In genomic region chr2:165852453-165852852, GRCm38 (mm10) we compare ENCODE assay signal across 9 mouse cellular contexts. TPM values are rescaled to one million over a fixed set of nuclear protein-coding genes. Genes with fewer than 3 reads are reported as not detected.
A peak's percentile ranks its signal among the peaks of the same experiment; 100 is the strongest.
DNase-seq lines count a peak whose midpoint lies in the region; ATAC-seq and TF ChIP-seq lines count a peak whose summit lies in the region.
"Had no signal": no experiment of that assay in that cellular context is flagged by ENCODE, and none has a peak within 500 bp of the region (broad histone marks: within the 10 kb centered on the region; RNA-seq: fewer than 3 reads in every experiment).

No protein-coding gene starts in this region.

- 80% methylated on average over 11 of the region's 11 CpGs for WGBS in embryonic facial prominence, embryonic 14.5 days
- WGBS in kidney, embryonic 15.5 days = 81% methylated on average over 11 of the region's 11 CpGs

- no peak overlapping the region for H3K4me3 ChIP-seq in left cerebral cortex, adult 2 months
- H3K4me3 ChIP-seq in embryonic facial prominence, embryonic 14.5 days (ENCODE audit: low read depth, low read length) = no peak overlapping the region
- H3K4me3 ChIP-seq in kidney, embryonic 15.5 days (replicated peaks) = no peak overlapping the region

- H3K27me3 ChIP-seq in embryonic facial prominence, embryonic 14.5 days (replicated peaks; ENCODE audit: control insufficient read depth, insufficient read depth, low read length) = no peaks in the 10 kb centered on the region
- no peaks in the 10 kb centered on the region for H3K27me3 ChIP-seq in kidney, embryonic 15.5 days
- H3K27me3 ChIP-seq: Patski had no signal

- no peak overlapping the region for H3K4me2 ChIP-seq in embryonic facial prominence, embryonic 14.5 days (ENCODE audit: low read depth, low read length)
- H3K4me2 ChIP-seq in kidney, embryonic 15.5 days = no peak overlapping the region

- no peak for DNase-seq in left cerebral cortex, adult 2 months (ENCODE audit: extremely low spot score in 1 of 2, low spot score in 2 of 2)
- DNase-seq in left cerebral cortex, postnatal 14 days (ENCODE audit: low spot score in 2 of 2) = no peak
- DNase-seq in embryonic facial prominence, embryonic 14.5 days (ENCODE audit: low spot score) = no peak
- DNase-seq in gastrocnemius, postnatal 25 days = no peak
- DNase-seq in left cerebral cortex, adult 8-10 months (ENCODE audit: low spot score in 2 of 2) = no peak
- DNase-seq in urinary bladder, postnatal 25 days (ENCODE audit: low spot score) = no peak

- no peak overlapping the region for H3K9ac ChIP-seq in embryonic facial prominence, embryonic 14.5 days (ENCODE audit: low read depth, low read length)
- no peak overlapping the region for H3K9ac ChIP-seq in kidney, embryonic 15.5 days

- peak overlapping the region; percentile 77 for H3K27ac ChIP-seq in left cerebral cortex, adult 2 months
- H3K27ac ChIP-seq in embryonic facial prominence, embryonic 14.5 days (replicated peaks; ENCODE audit: low read depth, low read length) = peak overlapping the region; percentile 72
- H3K27ac ChIP-seq in kidney, embryonic 15.5 days = 0 out of 2 replicates have a peak overlapping the region, but pooled peaks have one; percentile 45

- ATAC-seq in embryonic facial prominence, embryonic 14.5 days (ENCODE audit: low read depth) = no peak
- ATAC-seq in kidney, embryonic 15.5 days (replicated peaks; ENCODE audit: low FRiP score) = no peak
- ATAC-seq in monocyte, adult 5-6 weeks (replicated peaks; ENCODE audit: insufficient number of reproducible peaks, low FRiP score, low TSS enrichment, poor library complexity, severe bottlenecking) = peak; percentile 82
- ATAC-seq: Patski had no signal

- TF ChIP-seq CTCF in left cerebral cortex, adult 2 months (IDR thresholded peaks at IDR 0.05) = peak; percentile 3

- H3K36me3 ChIP-seq in embryonic facial prominence, embryonic 14.5 days (ENCODE audit: control insufficient read depth, insufficient read depth, low read length) = peaks cover 17% of the 10 kb centered on the region
- peaks cover 47% of the 10 kb centered on the region for H3K36me3 ChIP-seq in kidney, embryonic 15.5 days

- intact Hi-C loops in left cerebral cortex, adult 2 months (cut with DNase I) = no loop called here
- intact Hi-C loops in left cerebral cortex, postnatal 14 days (cut with DNase I) = no loop called here

- H3K4me1 ChIP-seq in embryonic facial prominence, embryonic 14.5 days (ENCODE audit: control insufficient read depth, insufficient read depth, low read length) = peaks cover 34% of the 10 kb centered on the region
- H3K4me1 ChIP-seq in kidney, embryonic 15.5 days = peaks cover 63% of the 10 kb centered on the region

- H3K9me3 ChIP-seq in embryonic facial prominence, embryonic 14.5 days (ENCODE audit: control insufficient read depth, low read length) = no peaks in the 10 kb centered on the region
- H3K9me3 ChIP-seq in kidney, embryonic 15.5 days (replicated peaks) = no peaks in the 10 kb centered on the region

RNA-seq across cellular contexts. Expression of gene Zmynd8, which starts 46.4 kb away (rescaled TPM):
- 100 to 1,000 TPM; 182 to 188 TPM for total RNA-seq in left cerebral cortex, adult 2 months (2021)
- total RNA-seq in left cerebral cortex, postnatal 14 days (2021) = 100 to 1,000 TPM; 130 to 171 TPM
- 28.6 and 32.7 TPM in 2 replicates for polyA plus RNA-seq in embryonic facial prominence, embryonic 14.5 days (2014; fragmentation: Nextera tagmentation; extraction: Ambion mirVana)
- polyA plus RNA-seq in kidney, embryonic 15.5 days (2015; fragmentation: Nextera tagmentation; extraction: Ambion mirVana) = 67.1 and 68.3 TPM in 2 replicates
- total RNA-seq in monocyte, adult 5-6 weeks (2017) = 42.6 to 54.2 TPM (median 44.4 TPM) in 3 replicates
- 10 to 100 TPM; 17.1 to 18.4 TPM for total RNA-seq in gastrocnemius, postnatal 25 days (2021)
- total RNA-seq in left cerebral cortex, adult 8-10 months (2022) = 100 to 1,000 TPM; 105 to 132 (median 130) TPM
